Mouse (Mus musculus): Measurements from ENCODE around the gene Pnldc1. TPM values are rescaled to one million over a fixed set of nuclear protein-coding genes. Genes with fewer than 3 reads are reported as not detected.

The Pnldc1 gene
- total RNA-seq, 4 experiments from 2014 or later = 0.92 TPM; not detected in 3

DNA sequence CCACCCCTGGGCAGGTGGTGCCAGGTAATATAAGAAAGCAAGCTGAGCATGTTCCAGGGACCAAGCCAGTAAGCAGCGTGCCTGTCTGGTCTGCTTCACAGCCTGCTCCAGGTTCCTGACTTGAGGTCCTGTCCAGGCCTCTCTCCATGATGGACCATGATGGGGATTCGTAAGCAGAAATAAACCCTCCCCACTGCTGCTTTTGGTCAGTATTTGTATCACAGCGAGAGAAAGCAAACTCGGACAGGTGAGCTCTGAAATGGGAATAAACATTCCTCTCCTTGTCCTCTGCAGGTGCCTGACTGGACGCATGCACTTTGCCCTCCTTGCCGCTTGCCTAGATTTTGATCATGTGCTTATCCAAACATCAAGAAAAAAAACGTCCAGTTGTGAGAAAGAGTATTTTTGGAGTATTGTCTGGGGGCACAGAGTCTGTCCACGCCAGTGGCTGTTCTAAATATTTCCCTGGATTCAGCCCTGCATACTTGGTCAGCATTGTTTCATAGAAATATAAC is 51.0 kb downstream of the Pnldc1 start:
- no peak for DNase-seq (ENCODE audit: low spot score in 2 of 2)

DNA sequence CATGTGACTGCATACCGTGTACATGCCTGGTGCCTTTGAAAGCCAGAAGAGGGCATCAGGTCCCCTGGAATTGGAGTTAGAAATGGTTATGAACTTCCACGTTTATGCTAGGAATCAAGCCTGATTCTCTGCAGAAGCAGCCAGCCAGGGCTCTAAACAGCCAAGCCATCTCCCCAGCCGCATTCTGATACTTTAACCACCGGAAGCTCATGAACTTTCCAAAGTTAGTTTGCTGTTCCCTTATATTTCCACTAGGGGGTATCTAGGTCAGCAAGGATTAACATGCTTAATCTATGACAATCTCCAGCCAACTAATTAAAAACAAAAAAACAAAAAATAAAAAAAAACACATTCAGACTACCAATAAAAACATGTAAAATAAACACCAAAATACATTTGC is 52.0 kb downstream of the Pnldc1 start:
- no peak for DNase-seq (ENCODE audit: low spot score in 2 of 2)

DNA sequence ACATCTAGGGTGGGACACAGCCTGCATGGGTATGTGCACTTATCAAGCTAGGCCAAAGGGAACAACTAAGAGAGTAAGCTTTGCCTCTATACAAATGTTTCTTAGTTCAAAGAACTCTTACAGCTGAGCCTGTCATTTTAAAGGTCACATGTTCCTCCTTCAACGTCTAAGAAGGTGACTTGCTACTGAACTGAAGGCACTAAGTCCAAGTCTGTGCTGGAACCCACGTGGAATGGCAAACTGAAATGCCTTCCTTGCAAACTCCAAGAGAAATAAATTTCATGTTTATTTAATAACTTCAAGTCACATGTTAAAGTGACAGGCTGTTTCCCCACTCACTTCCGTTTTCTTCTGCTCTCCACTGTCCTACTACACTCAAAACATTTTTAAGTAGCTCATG is 52.6 kb downstream of the Pnldc1 start:
- DNase-seq (ENCODE audit: low spot score in 2 of 2) = no peak

DNA sequence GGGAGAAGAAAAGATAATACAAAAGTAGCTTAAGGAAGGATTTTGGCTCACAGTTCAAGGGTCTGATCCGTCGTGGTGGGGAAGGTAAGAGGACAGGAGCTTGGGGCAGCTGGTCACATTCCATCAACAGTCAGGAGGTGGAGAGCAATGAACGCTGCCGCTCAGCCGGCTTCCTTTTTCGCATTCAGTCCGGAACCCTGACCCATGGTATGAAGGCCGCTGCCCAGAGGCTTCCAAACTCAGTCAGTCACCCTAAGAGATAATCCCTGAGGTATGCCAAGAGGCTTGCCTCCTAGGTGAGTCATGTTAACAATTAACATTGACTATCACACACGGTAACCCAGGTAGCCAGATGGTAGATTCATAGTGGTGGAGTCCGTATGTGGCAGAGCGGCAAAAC is 55.6 kb downstream of the Pnldc1 start:
- no peak for DNase-seq (ENCODE audit: low spot score in 2 of 2)

DNA sequence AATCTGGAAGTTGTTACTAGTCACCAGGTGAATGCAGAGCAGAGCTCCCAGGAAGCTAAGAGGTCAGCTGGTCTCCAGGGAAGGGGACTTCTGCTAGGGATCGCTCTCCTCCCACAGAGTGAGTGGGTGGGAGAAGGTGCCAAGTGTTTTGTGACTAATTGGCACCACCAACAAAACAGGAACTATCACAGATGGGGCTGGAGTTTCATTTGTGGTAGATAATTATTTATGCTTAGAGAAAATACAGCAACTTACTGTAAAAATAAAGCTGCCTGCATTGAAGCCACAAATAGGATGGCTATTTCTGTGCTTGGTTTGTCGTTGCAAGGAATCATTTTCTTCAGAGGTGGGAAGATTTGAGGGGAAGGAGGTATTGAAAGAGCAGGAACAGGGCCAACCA is 56.2 kb downstream of the Pnldc1 start:
- no peak for DNase-seq (ENCODE audit: low spot score in 2 of 2)

DNA sequence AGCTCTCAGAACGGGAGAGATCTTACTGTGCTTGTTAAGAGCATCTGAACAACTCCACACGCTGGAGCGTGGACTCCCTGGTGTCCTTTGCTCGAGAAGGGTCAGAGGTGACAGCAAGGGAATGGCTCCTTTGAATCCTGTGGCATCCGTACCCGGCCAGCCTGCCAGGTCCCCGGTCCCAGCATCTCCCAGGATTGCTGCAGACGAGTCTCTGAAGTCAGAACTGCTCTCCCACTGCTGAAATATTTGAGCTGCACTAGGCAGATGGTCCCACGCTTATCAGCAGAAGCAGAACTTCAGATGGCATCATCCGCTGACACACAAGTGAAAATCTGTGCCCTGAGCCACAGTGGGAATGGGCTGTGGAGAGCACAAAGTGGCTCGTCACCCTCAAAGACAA is 58.3 kb downstream of the Pnldc1 start:
- DNase-seq (ENCODE audit: low spot score in 2 of 2) = no peak

DNA sequence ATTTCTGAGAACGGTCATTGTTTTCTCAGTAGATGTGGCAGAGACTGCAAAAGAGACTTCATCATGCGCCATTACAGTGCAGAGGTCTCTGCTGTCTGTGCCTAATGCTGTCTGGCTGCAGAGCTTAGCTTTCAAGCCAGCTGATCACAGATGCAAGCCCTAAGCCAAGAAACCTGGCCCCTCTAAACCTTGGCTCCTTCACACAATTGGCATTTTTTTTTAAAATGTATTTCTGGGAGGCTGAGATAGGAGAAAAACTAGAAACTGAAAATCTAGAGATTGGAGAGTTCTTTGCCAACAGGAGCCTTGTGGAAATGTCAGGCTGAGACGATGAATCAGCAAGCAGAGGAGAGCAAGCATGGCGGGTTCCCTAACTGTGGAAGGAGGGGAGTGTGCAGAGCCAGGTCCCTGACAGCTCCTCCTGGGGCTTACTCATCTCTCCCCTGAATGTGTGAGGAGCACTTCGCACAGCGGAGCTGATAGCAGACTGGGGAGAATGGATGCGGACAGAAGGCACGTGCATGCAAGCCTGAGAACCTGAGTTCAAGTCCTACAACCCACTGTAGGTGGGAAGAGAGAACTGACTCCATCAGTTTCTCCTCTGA is 60.1 kb downstream of the Pnldc1 start:
- no peak for DNase-seq (ENCODE audit: low spot score in 2 of 2)

DNA sequence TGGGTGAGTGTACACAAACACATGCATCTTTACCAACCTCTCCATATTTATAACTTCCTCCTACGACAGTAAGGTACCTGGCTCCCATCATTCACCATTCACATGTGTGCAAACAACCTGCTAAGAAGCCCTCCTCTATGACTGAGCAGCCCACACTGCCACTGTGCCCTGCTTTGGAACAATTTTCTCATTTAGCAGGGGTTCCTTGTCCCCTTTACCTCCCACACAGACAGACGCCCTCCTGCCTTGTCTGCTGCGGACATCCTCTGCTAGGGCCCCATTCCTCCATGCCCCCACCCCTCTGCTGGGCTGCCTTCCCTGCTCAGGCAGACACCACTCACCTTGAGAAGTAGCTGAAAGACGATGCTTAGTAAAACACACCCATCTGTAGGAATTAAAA is 62.3 kb downstream of the Pnldc1 start:
- DNase-seq (ENCODE audit: low spot score in 2 of 2) = no peak

DNA sequence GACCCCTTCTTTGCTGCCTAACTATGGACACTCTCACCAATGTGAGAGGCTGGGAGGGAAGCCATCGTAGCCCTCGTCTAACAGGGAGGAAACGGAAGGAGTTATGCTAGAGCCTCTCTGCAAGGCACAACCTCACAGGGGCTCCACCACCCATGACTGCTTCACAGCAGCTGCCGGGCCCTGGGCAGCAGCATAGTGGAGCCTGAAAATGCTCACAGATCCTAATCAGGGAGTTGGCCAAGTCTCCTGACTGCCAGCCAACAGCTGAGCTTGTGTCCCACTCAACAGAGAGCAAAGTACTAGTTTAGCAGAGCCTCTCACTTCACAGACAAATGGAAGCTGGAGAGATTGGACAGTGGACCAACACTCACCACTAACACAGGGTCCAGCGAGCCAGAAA is 63.6 kb downstream of the Pnldc1 start:
- DNase-seq (ENCODE audit: low spot score in 2 of 2) = no peak

DNA sequence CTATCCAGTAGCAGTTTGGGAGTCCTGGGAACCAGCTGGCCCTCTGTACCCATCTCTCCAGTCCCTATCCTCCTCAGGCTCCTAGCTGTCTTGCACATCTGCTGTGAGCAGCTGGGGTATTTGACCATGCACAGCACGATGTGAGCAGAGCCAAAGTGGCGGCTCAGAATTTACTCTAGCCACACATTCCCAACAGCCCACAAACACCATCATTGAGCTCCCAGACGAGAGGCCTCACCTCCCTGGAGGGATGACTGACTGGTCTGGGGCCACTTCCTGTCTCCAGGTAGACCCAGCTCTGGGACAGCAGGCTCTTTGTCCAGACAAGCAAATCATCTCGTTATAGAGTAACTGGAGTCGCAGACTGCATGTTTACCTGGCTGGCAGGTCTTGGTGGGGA is 64.2 kb downstream of the Pnldc1 start:
- DNase-seq (ENCODE audit: low spot score in 2 of 2) = no peak

DNA sequence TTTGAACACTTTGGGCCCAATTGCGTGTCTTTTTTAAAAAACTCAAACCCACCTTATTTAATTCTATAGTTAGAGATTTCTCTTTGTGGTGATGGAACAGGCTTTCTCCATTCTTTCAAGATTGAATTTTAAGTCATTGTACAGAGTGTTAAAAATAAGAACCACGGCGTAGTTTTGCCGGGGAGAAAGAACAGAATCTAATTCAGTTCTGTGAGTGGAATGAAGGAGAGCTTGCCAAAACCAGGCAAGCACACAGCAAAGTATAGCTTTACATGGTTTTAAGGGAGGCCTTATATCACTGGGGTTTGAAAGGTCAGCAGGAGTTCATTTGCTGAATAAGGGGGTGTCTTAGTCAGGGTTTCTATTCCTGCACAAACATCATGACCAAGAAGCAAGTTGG is 65.5 kb downstream of the Pnldc1 start:
- DNase-seq (ENCODE audit: low spot score in 2 of 2) = no peak

DNA sequence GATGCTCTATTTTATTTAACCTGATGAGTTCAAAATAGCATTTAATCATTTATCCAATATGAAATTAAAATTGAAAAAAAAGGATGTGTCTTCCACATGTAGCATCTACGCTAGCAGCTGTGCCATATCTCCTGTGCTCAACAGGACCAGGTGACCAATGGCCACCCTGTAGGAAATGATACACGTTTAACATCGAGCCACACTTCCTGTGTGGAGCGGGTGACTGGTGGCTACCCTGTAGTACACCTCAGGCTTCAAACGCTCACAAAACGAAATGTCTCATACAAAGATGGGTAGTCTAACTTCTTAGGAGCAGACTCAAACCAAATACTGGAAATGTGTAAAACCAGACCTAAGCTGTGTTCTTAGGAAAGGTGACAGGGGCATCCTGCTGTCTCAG is 66.2 kb downstream of the Pnldc1 start:
- no peak for DNase-seq (ENCODE audit: low spot score in 2 of 2)

DNA sequence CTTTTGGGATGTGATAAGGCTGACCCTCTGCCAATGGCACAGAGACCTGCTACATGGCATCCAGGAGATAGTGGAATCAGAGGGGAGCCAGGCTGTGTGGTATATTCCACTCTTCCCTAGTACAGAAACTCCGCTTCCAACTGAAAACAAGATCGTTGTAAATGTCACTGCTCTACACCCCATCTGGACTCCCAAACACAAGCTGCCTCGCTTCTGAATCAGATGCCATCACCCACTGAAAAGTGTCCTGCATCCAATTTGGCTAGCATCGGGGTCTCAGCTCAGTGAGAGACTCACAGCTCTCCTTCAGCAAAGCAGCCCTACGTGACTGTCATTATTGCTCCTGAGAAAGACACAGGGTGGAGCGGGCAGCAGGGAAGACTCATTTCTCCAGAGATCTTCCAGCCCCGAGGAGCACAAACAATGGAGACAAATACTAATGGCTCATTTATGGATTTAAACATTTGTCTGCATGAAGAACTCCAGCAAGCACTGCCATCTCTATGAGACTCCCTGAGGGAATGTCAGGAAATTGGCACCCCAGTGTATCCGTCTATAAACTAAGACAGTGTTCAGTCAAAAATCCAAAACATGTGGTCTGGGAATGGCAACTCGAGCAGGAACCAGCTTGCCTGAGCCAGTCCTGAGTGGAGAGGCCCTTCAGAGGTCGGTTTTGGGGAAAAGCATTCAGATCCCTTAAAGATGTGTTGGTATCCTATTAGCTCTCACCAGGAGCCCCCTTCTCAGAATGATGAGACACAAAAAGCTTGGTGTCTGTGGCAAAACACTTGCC is 70.4 kb downstream of the Pnldc1 start:
- no peak for DNase-seq (ENCODE audit: low spot score in 2 of 2)

Small RNA genes lying within 50 kb of the gene (microRNA-seq; reads per million reads assigned to microRNA genes)
- gene Gm24085 = not detected

Other genes starting within 250 kb of the Pnldc1 start
- under 1 TPM in 1 of 4 experiments, not detected in 3; 0.16 TPM for gene Slc22a1, start 234.4 kb downstream of the Pnldc1 start, total RNA-seq (2022)
- 10 to 100 TPM; 41.4 to 54.3 (median 46.9) TPM for gene Igf2r, start 140.6 kb downstream of the Pnldc1 start, total RNA-seq (2022)
- gene Mas1, start 42.1 kb downstream of the Pnldc1 start, total RNA-seq (2022) = under 1 TPM; 0.22 to 0.35 (median 0.28) TPM
- gene Mrgprh, start 34.2 kb downstream of the Pnldc1 start, total RNA-seq (2022) = 1 to 10 TPM; 3.9 to 5.2 (median 4.9) TPM
- gene Tcp1, start 5.5 kb upstream of the Pnldc1 start, total RNA-seq (2022) = 100 to 1,000 TPM; 172 to 195 (median 176) TPM
- 100 to 1,000 TPM; 109 to 116 (median 111) TPM for gene Mrpl18, start 6.1 kb upstream of the Pnldc1 start, total RNA-seq (2022)
- not detected for gene Acat3, start 30.4 kb upstream of the Pnldc1 start, total RNA-seq (2022)
- 1 to 10 TPM; 3.9 to 4.8 (median 4.3) TPM for gene Acat2, start 50.5 kb upstream of the Pnldc1 start, total RNA-seq (2022)
- gene Wtap, start 83.9 kb upstream of the Pnldc1 start, total RNA-seq (2022) = 10 to 100 TPM; 22.5 to 28.0 (median 26.2) TPM
- gene Sod2, start 96.6 kb upstream of the Pnldc1 start, total RNA-seq (2022) = 100 to 1,000 TPM; 386 to 415 (median 402) TPM
- not detected for gene Gpr31b, start 142.1 kb upstream of the Pnldc1 start, total RNA-seq (2022)
- gene Tcp10b, start 150.9 kb upstream of the Pnldc1 start, total RNA-seq (2022) = under 1 TPM in 3 of 4 experiments, not detected in 1; 0.16 to 0.43 (median 0.27) TPM
- gene Unc93a, start 221.6 kb upstream of the Pnldc1 start, total RNA-seq (2022) = not detected